Mouse (Mus musculus) intestine, postnatal 0 days (tissue): ENCODE measurements around the gene Sox6. TPM values are rescaled to one million over a fixed set of nuclear protein-coding genes. Genes with fewer than 3 reads are reported as not detected.

Source experiments
- ATAC-seq: fragments of 200-750 bp; cut with Nextera tagmentation; 2 replicates; pipeline ENCODE4 v1.8.0; 2017; ENCODE audit warnings: mild to moderate bottlenecking, moderate TSS enrichment, moderate library complexity
- H3K27ac ChIP-seq: fragments of 300-500 bp; sonication (generic); 2 replicates; pipeline ENCODE4 v1.5.1; 2014; ENCODE audit warnings: mild to moderate bottlenecking, low read depth, low read length, moderate library complexity
- H3K27me3 ChIP-seq: fragments of 300-500 bp; sonication (generic); replicated peaks from 2 replicates; pipeline ENCODE4 v1.6.1; 2014; ENCODE audit warnings: low read length, mixed read lengths; ENCODE audit not compliant: control insufficient read depth, insufficient read depth
- H3K36me3 ChIP-seq: fragments of 300-500 bp; sonication (generic); 2 replicates; pipeline ENCODE4 v1.6.1; 2014; ENCODE audit warnings: mild to moderate bottlenecking, moderate library complexity; ENCODE audit not compliant: control insufficient read depth, insufficient read depth
- H3K4me1 ChIP-seq: fragments of 300-500 bp; sonication (generic); replicated peaks from 2 replicates; pipeline ENCODE4 v1.6.1; 2014; ENCODE audit warnings: antibody characterized with exemption, low read length, mixed read lengths; ENCODE audit not compliant: control insufficient read depth, insufficient read depth
- H3K4me2 ChIP-seq: fragments of 300-500 bp; sonication (generic); replicated peaks from 2 replicates; pipeline ENCODE4 v1.6.1; 2014; ENCODE audit warnings: low read depth, mild to moderate bottlenecking, moderate library complexity
- H3K4me3 ChIP-seq: fragments of 300-500 bp; sonication (generic); 2 replicates; pipeline ENCODE4 v1.5.1; 2014; ENCODE audit warnings: low read depth, low read length
- H3K9ac ChIP-seq: fragments of 300-500 bp; sonication (generic); 2 replicates; pipeline ENCODE4 v1.6.1; 2014; ENCODE audit warnings: mild to moderate bottlenecking, low read depth, low read length
- H3K9me3 ChIP-seq: fragments of 300-500 bp; sonication (generic); 2 replicates; pipeline ENCODE4 v1.6.1; 2016; ENCODE audit warnings: mixed run types; ENCODE audit not compliant: control insufficient read depth
- CTCF ChIP-seq: sonication (generic); IDR thresholded peaks from 2 replicates; pipeline ENCODE4 v1.5.1; 2016; ENCODE audit warnings: low read depth, mild to moderate bottlenecking, control low read depth, antibody characterized with exemption, moderate library complexity
- WGBS: fragments of 180-500 bp; shearing (Covaris S2); extraction: QIAGEN DNeasy Blood & Tissue Kit; methylation state at CpG from one replicate; pipeline ENCODE4 v1.1.7; 2014; 5-methylcytosine and 5-hydroxymethylcytosine counted together
- polyA plus RNA-seq: library from polyadenylated mRNA; unstranded; fragments of >200 nt; fragmentation: Nextera tagmentation; extraction: Ambion mirVana; gene quantifications from 2 replicates; pipeline ENCODE4 v1.2.1, GENCODE M21; 2015

The Sox6 gene
- polyA plus RNA-seq, 1 experiment from 2014 or later = 21.6 TPM

DNA sequence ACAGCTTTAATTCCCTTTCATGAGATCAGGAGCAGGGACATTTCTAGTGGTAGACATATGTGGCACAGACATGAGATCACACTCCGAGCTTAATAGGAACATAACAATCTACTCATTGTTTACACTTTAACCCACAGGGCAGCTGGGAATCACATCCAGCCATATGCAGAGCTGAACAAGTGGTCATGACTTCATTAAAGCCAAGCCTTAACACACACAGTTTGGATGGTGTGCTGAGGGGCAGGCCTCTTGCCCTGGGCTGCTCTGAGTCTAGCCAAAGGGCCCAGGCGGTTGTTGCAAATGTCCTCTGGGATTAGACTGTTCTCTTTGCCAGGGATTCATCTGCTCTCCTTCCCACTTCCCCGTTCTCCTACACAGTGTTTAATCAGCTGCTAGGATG, 204.9 kb downstream of the Sox6 start:
- Histone ChIP-seq H3K27ac (no peak overlapping the region), H3K36me3 (no peaks in the 10 kb centered on the region), H3K9ac (no peak overlapping the region), H3K27me3 (no peaks in the 10 kb centered on the region), H3K4me2 (no peak overlapping the region), H3K4me3 (no peak overlapping the region), H3K4me1 (0 out of 2 replicates have a peak, but pooled peaks cover 10% of the 10 kb centered on the region), H3K9me3 (no peaks in the 10 kb centered on the region)
- WGBS = 54% methylated on average over 3 of the region's 3 CpGs
- no peak for TF ChIP-seq CTCF
- no peak for ATAC-seq

DNA sequence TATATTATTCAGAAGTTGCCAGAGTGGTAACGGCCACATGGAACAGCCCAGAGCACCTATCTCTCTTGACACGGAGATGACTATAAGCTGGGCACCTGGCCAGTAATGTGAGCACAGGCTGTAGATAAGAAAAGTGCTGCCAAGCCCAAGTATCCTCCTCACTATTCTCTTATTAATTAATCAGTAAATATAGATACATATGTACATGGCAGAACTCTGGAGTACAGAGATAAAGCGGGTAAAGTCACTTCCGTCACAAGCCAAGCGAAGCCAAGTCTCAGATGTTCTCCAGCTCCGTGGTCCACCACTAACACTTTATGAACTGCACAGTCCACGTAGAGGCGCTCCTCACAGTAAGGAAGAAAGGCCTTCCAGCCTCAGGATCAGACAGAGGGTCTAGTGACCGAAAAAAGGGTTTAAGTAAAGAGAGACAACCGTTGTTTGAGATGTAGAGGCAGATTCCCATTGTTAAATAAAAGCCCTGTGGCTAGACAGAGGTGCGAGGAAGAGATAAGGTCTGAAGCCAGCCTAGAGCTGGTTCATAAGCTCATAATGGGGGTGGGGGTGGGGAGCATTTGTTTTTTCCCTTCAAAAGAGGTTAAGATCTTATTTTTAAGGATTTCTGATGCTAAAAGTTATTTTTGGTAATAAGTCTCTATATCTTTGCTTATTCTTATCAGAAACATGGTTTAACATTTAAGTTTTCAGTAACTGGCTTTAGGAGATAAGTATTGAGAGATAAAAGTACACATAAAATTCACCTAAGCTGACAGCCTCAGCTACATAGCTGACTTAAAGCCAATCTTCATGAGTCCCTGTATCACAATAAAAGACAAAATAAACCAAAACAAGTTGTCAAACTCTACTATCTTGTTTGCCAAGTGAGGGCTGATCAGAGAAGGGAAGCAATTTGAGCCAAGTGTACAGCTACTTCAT, 207.4 kb downstream of the Sox6 start:
- Histone ChIP-seq H3K27ac (no peak overlapping the region), H3K36me3 (no peaks in the 10 kb centered on the region), H3K4me2 (peak overlapping the region; percentile 43; the same call in 1 of the 2 replicates), H3K4me1 (0 out of 2 replicates have a peak, but pooled peaks cover 14% of the 10 kb centered on the region), H3K27me3 (no peaks in the 10 kb centered on the region), H3K4me3 (no peak overlapping the region), H3K9ac (no peak overlapping the region), H3K9me3 (no peaks in the 10 kb centered on the region)
- ATAC-seq = peak; percentile 31; the same call in 1 of the 2 replicates
- 51% methylated on average over 11 of the region's 11 CpGs for WGBS
- no peak for TF ChIP-seq CTCF

DNA sequence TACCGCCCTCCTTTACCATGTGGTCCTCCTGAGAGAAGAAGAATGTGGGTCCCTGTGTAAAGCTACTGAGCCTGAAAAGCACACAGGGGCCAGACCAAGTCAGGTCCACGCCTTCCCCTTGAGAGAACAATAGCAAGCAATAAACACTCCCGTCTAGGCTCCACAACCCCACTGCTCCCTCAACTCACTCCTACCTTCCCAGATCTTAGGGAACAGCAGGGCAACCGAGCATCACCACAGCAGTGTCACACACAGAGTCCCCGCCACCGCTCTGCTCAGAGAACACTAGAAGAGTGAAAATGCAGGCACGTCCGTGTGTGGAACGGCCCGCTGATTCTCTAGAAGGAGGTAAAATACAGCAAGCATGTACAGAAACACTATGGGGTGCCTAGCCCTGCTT, 208.2 kb downstream of the Sox6 start:
- no peaks in the 10 kb centered on the region for H3K27me3 ChIP-seq
- no peaks in the 10 kb centered on the region for H3K9me3 ChIP-seq
- no peak overlapping the region for H3K4me3 ChIP-seq
- H3K9ac ChIP-seq = no peak overlapping the region
- H3K27ac ChIP-seq = no peak overlapping the region
- H3K36me3 ChIP-seq = no peaks in the 10 kb centered on the region
- peak; percentile 41 for ATAC-seq
- 0 out of 2 replicates have a peak, but pooled peaks cover 19% of the 10 kb centered on the region for H3K4me1 ChIP-seq
- no peak for TF ChIP-seq CTCF
- H3K4me2 ChIP-seq = peak overlapping the region; percentile 43
- WGBS = 44% methylated on average over 10 of the region's 10 CpGs

DNA sequence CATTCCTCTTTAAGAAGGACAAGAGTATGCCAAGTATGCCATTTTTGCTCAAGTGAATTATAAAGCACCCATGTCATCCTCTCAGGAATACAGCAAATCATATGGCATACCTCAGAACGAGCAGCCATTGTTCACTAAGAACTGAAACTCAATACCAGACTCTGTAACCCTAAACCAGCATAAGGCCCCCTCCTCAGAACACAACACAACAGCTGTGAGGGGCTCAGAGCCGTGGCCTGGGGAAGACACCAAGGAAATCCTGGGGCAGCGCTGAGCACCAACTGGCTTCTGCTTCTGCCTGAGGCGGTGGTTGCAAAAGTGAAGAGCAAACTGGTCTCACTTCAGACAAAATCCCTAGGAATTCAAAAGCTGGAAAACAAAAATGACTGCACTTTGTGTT, 208.8 kb downstream of the Sox6 start:
- Histone ChIP-seq H3K4me1 (0 out of 2 replicates have a peak, but pooled peaks cover 19% of the 10 kb centered on the region), H3K36me3 (no peaks in the 10 kb centered on the region), H3K9ac (no peak overlapping the region), H3K27ac (no peak overlapping the region), H3K27me3 (no peaks in the 10 kb centered on the region), H3K9me3 (no peaks in the 10 kb centered on the region), H3K4me3 (no peak overlapping the region), H3K4me2 (no peak overlapping the region)
- no peak for ATAC-seq
- WGBS = 45% methylated on average over 4 of the region's 4 CpGs
- no peak for TF ChIP-seq CTCF

DNA sequence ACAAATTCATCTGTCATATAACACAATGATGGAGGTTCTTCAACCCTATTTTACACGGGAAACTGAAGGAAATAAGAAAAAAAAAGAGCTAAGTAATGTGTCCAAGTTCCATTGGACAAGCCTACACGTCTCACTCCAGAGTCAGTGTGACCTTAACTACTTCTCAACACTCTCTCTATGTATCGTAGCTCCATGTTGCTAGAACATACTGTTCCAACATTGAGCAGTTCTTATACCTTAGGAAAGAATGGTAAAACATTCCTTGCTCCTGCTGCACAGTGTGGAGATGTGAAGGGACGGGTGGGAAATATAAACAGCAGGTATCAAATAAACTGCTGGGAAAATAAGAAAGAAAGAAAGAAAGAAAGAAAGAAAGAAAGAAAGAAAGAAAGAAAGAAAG, 209.3 kb downstream of the Sox6 start:
- no peaks in the 10 kb centered on the region for H3K9me3 ChIP-seq
- no peak overlapping the region for H3K4me3 ChIP-seq
- 0 out of 2 replicates have a peak, but pooled peaks cover 19% of the 10 kb centered on the region for H3K4me1 ChIP-seq
- ATAC-seq = no peak
- H3K27me3 ChIP-seq = no peaks in the 10 kb centered on the region
- H3K27ac ChIP-seq = no peak overlapping the region
- no peaks in the 10 kb centered on the region for H3K36me3 ChIP-seq
- H3K4me2 ChIP-seq = no peak overlapping the region
- WGBS = 71% methylated on average over 4 of the region's 4 CpGs
- TF ChIP-seq CTCF = no peak
- no peak overlapping the region for H3K9ac ChIP-seq

DNA sequence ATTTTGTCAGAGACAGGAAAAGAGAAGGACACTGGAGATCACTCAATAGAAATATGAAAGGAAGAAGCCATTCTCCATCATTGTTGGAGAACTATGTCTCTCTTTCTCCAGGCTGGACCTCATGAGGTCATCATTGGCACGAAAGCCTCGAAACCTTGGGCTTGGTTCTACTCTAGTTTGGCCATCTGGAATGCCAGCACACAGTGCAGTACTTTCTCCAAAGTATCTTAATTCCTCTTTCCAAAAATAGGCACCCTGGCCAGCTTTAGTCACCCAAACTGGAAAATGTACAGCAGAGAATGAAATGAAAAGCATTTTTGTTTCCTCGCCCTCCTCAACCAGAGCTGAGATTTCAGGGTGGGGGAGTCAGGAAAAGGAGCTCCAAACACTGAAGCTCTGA, 213.3 kb downstream of the Sox6 start:
- Histone ChIP-seq H3K4me1 (0 out of 2 replicates have a peak, but pooled peaks cover 14% of the 10 kb centered on the region), H3K27ac (no peak overlapping the region), H3K4me3 (no peak overlapping the region), H3K9me3 (no peaks in the 10 kb centered on the region), H3K9ac (no peak overlapping the region), H3K27me3 (no peaks in the 10 kb centered on the region), H3K36me3 (no peaks in the 10 kb centered on the region), H3K4me2 (no peak overlapping the region)
- WGBS = 81% methylated on average over 3 of the region's 3 CpGs
- TF ChIP-seq CTCF = no peak
- ATAC-seq = no peak
